Mouse (Mus musculus) hematopoietic multipotent progenitor cell, adult 10-12 weeks (in vitro differentiated cells): ENCODE measurements around the gene Ddah1. TPM values are rescaled to one million over a fixed set of nuclear protein-coding genes. Genes with fewer than 3 reads are reported as not detected.

ENCODE experiments used
- polyA plus RNA-seq: library from polyadenylated mRNA; stranded (reverse); fragments of >175 nt; gene quantifications from 2 replicates; pipeline ENCODE4 v1.2.3, GENCODE M21; 2012; ENCODE audit warnings: low replicate concordance

The Ddah1 gene
- not detected in 2 replicates for polyA plus RNA-seq

DNA sequence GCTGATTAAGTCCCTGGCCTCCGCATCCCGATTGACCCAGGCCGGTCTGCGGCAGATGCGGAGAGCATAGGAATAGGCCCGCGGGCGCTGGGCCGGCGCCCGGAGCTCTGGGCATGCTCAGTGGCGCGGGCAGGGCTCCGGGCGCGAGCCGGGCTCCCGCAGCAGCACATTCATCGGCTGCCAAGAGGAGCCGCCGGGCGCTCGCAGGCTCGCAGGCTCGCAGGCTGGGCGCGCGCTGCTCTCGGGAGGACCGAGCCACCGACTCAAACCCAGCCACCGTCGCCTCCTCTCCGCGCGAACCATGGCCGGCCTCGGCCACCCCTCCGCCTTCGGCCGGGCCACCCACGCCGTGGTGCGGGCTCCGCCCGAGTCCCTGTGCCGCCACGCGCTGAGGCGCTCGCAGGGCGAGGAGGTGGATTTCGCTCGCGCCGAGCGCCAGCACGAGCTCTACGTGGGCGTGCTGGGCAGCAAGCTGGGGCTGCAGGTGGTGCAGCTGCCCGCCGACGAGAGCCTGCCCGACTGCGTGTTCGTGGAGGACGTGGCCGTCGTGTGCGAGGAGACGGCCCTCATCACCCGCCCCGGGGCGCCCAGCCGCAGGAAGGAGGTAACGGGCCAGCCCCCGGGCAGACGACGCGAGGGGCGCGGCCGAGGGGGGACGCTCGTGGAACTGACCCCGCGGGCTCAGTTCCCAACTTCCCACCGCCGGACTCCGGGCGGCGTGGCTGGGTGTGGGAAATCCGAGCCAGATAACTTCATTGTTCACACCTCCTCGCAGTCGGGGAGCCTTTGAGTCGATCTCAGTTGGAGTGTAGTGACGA, at the start of gene Ddah1:
Gene Ddah1, plus strand, starts transcription at position 115 of the 818 bp plus-strand sequence.

GRCm38 (mm10) chr3:145922019-145922854, 163.8 kb downstream of the Ddah1 start, which contains the start of gene Bcl10:
Gene Bcl10 (plus strand): TSS chr3:145922804.

DNA sequence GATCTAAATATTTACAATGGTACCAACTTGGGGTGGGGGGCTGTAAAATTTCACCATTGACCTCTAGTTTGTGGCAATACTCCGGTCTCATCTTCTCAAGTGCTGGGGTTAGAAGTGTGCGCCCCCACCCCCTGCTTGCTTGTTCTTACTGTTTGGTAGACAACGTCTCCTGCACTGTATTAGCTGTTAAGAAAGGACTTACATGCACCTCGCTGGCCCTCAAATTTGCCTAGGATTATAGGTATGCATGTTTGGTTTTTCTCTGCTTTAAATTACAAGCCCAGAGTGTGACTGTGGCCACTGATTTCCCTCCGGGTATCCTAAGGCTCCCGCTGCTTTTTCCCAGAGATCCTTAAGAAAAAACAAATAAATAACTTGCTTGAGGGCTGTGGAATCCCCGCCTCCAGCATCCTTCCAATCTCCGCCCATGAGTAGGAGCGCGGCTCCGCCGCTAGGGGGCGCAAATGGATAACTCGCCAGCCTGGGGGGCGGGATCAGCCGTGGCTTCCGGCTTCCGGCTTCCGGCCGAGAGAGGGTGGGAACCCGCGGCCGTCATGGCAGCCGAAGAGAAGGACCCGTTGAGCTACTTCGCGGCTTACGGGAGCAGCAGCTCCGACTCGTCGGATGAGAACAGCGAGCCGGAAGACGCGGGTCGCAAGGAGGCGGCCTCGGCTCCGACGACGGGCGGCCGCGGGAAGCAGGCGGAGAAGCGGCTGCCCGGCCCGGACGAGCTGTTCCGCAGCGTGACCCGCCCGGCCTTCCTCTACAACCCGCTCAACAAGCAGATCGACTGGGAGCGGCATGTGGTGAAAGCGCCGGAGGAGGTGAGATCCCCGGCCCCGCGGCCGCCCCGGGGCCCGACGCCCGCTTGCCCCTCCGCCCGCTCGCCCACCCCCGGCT, 179.3 kb downstream of the Ddah1 start, which contains the start of gene 2410004B18Rik:
Gene 2410004B18Rik, plus strand, starts transcription at position 510 of the 900 bp plus-strand sequence.

Other genes starting within 250 kb of the Ddah1 start
- gene Znhit6, start 182.5 kb upstream of the Ddah1 start, polyA plus RNA-seq: 6.4 and 6.6 TPM in 2 replicates
- gene Ccn1, start 108.7 kb upstream of the Ddah1 start, polyA plus RNA-seq: 0.21 TPM in 1 of 2 replicates, not detected in the other
- gene Bcl10, start 164.1 kb downstream of the Ddah1 start, polyA plus RNA-seq: 32.2 and 37.1 TPM in 2 replicates
- 16.2 and 38.8 TPM in 2 replicates for gene 2410004B18Rik, start 179.3 kb downstream of the Ddah1 start, polyA plus RNA-seq
- 0.08 and 0.18 TPM in 2 replicates for gene Syde2, start 229.2 kb downstream of the Ddah1 start, polyA plus RNA-seq